Mouse (Mus musculus) gastrocnemius, postnatal 14 days (tissue): ENCODE data around the gene Gtf2f1. TPM values are rescaled to one million over a fixed set of nuclear protein-coding genes. Genes with fewer than 3 reads are reported as not detected.
"Not testable (repeated sequence)": the region's sequence is repeated elsewhere in the genome, so short reads cannot be mapped to it uniquely, and the experiment has no call there.

Experiments used
- DNase-seq: peaks from one replicate; pipeline ENCODE4 v3.0.0; 2021; ENCODE audit warnings: mixed read lengths
- intact Hi-C: fragments of 180-260 bp; cut with DNase I; formaldehyde crosslinking; loops from one replicate; pipeline ENCODE4 v1.15.1; 2025; ENCODE audit warnings: low total_unique reads
- long read RNA-seq, 2 experiments: library from polyadenylated mRNA; stranded (forward); transcript quantifications; one replicate each; pipeline ENCODE4 v2.0.0; 2021
- total RNA-seq, 2 experiments: library from RNA; stranded (reverse); gene quantifications; 2 replicates each; pipeline ENCODE4 v1.2.3; 2021

Gene Gtf2f1
- 10 to 100 TPM; 20.6 to 23.6 TPM for total RNA-seq
- long read RNA-seq, experiment 1, transcript Gtf2f1-201 (13 exons, 1,717 nt) = major isoform, 26 of 33 reads
- long read RNA-seq, experiment 1, partial matches to known transcripts = 2 of 33 reads
- long read RNA-seq, experiment 1, other reads (novel, unspliced or antisense) = 5 of 33 reads
- long read RNA-seq, experiment 2, transcript Gtf2f1-201 (13 exons, 1,717 nt) = major isoform, 37 of 47 reads
- long read RNA-seq, experiment 2, partial matches to known transcripts = 4 of 47 reads
- long read RNA-seq, experiment 2, other reads (novel, unspliced or antisense) = 6 of 47 reads

DNA sequence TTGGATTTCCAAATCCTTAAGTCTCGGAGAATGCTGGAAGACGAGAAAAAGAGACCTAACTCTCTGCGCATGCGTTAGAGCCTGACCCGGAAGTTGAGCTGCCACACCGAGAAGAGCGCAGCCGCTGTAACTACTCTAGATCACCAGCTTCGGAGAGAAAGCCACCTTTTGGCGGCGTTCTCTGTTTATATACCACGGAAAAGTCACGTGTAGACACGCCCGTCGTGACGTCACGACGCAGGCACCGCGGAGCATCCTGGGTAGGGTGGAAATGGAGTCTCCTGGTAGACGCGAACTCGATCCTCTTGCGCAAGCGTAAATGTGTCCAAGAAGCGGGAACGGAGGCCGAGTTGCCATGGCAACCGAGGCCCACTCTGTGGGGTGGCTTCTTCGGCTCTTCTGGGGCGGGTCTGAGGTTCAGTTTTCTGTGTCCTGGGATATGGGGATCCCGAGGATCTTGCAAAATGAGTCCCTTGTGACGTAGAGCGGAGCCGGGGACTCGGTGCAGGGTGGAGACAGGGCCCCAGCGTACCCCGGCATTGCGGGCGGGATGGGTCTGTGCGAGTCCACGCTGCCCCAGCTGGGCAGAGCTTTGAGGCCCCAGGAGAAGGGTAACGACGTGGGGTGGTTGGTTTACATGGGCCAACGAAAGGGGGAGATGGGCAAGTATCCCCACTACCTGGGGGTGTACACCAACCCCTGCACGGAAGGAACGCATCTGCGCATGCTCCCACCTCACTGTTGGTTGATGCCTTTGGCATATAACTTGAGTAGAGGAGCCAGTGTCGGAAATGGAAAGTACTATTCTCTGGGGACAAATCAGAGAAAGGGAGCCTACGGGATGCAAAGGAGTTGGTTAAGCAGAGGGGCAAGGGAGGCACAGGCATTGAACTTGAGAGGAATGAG, at the start of gene Gtf2f1, which contains the start of gene Gm17949:
Gtf2f1 (minus strand) TSS at position 53 of the 906 bp plus-strand sequence.
Gm17949 (plus strand) TSS at position 234 of the 906 bp plus-strand sequence.
- intact Hi-C loops = no loop called here
- peak; percentile 93 for DNase-seq

- intact Hi-C loops = loop anchor here (5.0 kb wide), 1 partner anchor 233 kb away; no protein-coding TSS in a partner anchor
These were observed 49.2 kb upstream of the Gtf2f1 start for GRCm38 (mm10) chr17:57060231-57060801.

GRCm38 (mm10) chr17:57059486-57059977, 48.4 kb upstream of the Gtf2f1 start, which contains the start of gene Slc25a23:
Gene Slc25a23, minus strand, starts transcription at chr17:57059863.
- DNase-seq = peak; percentile 77
- intact Hi-C loops = no loop called here

More at GRCm38 (mm10) chr17:57060231-57060801, 49.2 kb upstream of the Gtf2f1 start:
- DNase-seq = peak; percentile 93

- intact Hi-C loops = no loop called here
- peak; percentile 51 for DNase-seq
These were observed 47.9 kb upstream of the Gtf2f1 start, which contains the start of gene Crb3 for GRCm38 (mm10) chr17:57058891-57059485. Gene Crb3, plus strand, starts transcription at chr17:57059105.

DNA sequence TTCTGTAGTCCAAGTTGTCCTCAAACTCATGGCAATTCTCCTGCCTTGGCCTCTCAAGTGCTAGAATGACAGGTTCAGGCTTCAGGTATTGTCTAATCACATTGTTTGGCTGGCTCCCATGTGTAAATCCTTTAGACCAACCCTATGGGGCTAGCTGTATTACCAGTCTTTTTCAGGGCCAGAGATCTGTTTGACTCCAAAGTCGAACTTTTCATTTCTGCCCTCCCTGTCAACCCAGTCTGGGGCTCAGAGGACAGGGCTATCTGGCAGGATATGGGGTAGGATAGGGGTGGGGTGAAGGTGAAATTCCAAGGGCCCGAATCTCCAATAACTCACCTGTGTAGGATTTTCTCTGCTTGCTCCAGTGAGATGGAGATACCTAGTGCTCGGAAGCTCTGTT, 45.2 kb upstream of the Gtf2f1 start:
- intact Hi-C loops = no loop called here
- DNase-seq = no peak

- DNase-seq, intact Hi-C loops: not testable (repeated sequence)
These were observed 40.6 kb upstream of the Gtf2f1 start for GRCm38 (mm10) chr17:57051679-57052078.

- intact Hi-C loops = no loop called here
- DNase-seq = no peak
These were observed 37.7 kb upstream of the Gtf2f1 start for GRCm38 (mm10) chr17:57048816-57049215.

GRCm38 (mm10) chr17:57047406-57047805, 36.3 kb upstream of the Gtf2f1 start:
- intact Hi-C loops = no loop called here
- DNase-seq = no peak

DNA sequence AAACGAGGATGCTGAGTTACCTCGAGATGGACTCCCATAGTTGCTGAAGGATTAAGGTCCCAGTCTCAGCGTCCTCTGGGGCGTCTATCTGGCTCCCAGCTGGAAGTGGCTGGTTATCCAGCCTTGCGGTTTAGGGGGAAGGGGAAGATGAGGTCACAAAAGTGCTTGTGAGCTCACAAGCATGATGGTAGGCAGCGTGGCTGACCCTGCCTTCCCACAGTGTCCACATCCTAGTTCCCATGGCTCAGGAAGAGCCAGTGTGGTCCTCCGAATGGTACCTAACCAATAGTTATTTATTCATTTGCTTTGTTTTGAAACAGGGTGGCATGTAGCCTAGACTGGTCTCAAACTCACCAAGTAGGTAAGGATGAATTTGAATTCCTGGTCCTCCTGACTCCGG, 30.5 kb upstream of the Gtf2f1 start, which contains the start of gene Slc25a41:
Slc25a41 (minus strand) TSS at position 101 of the 400 bp plus-strand sequence.
- intact Hi-C loops = no loop called here

DNA sequence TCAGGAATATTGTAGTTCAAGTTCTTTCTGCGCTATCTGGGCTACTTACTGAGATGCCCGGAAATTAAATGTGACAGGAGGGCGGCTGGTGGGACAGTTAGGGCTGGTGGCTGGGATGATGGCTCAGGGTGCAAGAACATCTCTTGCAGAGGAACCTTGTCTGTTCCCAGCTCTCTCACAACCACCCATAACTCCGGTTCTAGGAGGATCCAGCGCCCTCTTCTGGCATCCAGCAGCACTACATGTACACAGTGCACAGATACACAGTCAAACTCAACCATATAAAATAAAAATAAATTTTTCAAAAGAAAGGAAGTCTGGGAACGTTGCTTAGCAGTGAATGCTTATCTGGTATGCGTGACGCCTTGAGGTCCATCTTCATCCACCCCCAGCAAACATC, 27.9 kb upstream of the Gtf2f1 start:
- intact Hi-C loops = no loop called here
- DNase-seq = no peak

More for the DNA sequence above, 30.5 kb upstream of the Gtf2f1 start, which contains the start of gene Slc25a41:
- DNase-seq = no peak

DNA sequence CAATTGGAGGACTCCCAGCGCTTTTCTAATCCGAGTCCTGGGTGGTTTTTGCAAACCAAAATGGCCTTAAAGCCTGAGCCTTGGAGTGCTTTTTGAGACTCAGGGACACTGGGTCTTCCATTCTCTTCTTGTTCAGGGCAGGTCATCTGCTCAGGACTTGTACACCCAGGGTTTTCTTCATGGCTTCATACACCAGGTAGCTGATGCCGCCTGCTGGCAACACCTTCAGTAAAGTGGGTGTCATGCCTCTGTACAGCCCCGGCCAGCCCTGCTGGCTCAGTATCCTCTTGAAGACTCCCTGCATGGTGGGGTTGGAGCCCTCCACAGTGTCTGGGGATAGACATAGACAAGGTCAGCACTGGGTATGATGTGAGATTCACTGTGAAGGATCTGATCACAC, 21.8 kb upstream of the Gtf2f1 start:
- intact Hi-C loops = no loop called here
- no peak for DNase-seq

- intact Hi-C loops = no loop called here
- DNase-seq = peak; percentile 99
These were observed 20.8 kb upstream of the Gtf2f1 start for GRCm38 (mm10) chr17:57031661-57032420.

GRCm38 (mm10) chr17:57030931-57031660, 20.0 kb upstream of the Gtf2f1 start, which contains the start of gene Khsrp:
Gene Khsrp, minus strand, starts transcription at chr17:57031522.
- intact Hi-C loops = no loop called here
- DNase-seq = peak; percentile 47

DNA sequence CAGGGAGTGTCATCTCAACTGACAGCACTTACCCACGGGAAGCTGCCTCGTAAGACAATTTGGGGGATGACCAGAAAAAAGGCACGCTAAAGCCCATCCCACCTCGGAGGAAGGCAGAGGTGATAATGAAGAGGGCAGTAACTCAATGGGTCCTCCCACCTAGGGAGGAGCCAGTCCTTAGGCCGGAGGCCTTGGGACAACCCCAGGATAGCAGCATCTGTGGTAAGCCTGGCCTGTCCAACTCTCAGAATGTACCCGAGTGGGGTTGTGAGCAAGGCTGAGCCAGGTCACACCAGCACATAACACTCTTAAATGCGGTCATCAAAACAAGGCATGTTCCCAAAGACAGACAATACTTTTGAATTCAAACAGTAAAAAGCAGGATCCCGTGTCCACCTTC, 18.6 kb upstream of the Gtf2f1 start:
- DNase-seq = no peak
- intact Hi-C loops = no loop called here

DNA sequence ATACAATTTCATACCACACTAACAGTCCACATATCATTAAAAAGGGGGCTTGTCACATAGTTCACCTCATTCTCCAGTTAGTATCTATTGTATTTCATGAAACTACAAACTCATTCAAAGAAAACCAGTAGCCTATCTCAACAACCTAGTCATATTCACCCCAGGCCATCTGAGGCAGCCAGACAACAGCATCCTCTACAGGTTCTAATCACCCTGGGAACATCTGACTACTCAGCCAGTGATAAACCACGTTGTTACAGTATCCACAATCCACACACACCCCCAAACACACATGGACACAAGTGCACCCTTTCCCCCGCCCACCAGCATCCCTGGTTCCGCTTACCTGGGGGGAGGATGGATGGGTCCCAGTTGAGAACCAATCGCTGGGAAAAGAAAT, 16.4 kb upstream of the Gtf2f1 start:
- intact Hi-C loops = no loop called here
- no peak for DNase-seq

- DNase-seq = no peak
- intact Hi-C loops = no loop called here
These were observed 9.9 kb upstream of the Gtf2f1 start for GRCm38 (mm10) chr17:57020960-57021359.

- no peak for DNase-seq
- intact Hi-C loops = no loop called here
These were observed 8.6 kb upstream of the Gtf2f1 start for GRCm38 (mm10) chr17:57019693-57020092.
